Mouse (Mus musculus): ENCODE data around the gene Pogk. TPM values are rescaled to one million over a fixed set of nuclear protein-coding genes. Genes with fewer than 3 reads are reported as not detected.
A peak's percentile ranks its signal among the peaks of the same experiment; 100 is the strongest.

The Pogk gene
- 2.0 and 6.0 TPM in 2 replicates for polyA plus RNA-seq (2011; ENCODE audit: insufficient read depth, insufficient read length, low read depth, missing spikeins)

DNA sequence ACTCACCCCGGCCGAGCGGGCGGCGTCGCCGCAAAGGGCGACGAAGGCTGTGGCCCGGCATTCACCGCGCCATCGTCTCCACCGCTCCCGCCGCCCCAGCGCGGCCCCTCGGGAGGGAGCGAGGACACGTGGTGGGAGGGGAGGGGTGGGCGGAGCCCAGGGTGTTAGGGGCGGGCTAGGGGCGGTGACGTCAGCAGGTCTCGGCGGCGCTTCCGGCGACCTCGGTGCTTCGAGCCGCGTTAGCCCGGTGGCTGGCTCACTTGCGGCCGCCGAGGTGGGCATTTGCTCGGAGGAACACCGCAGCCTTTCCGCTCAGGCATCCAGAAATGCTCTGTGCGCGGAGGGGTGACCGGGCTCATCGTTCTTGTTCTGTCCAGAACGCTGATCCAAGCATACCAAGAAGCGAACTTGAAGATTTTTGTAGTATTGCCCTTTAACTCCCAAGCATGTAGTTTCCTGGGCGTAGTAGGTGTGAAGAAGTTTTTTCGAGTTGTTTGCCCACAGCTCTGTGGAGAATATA lies at the start of gene Pogk:
Gene Pogk (minus strand): TSS at position 163 of the 520 bp plus-strand sequence.
- peaks cover 13% of the 10 kb centered on the region for H3K27me3 ChIP-seq (ENCODE audit: control insufficient read depth, insufficient read depth, low read length, poor library complexity, severe bottlenecking)
- peaks cover 24% of the 10 kb centered on the region for H3K9me3 ChIP-seq (replicated peaks; ENCODE audit: control insufficient read depth, insufficient read depth, low read length, poor library complexity, severe bottlenecking)
- H3K36me3 ChIP-seq (ENCODE audit: control insufficient read depth, insufficient read depth, low read length, poor library complexity, severe bottlenecking) = no peaks in the 10 kb centered on the region
- peak within 1 kb of the TSS; percentile 41 for H3K9ac ChIP-seq (ENCODE audit: low read depth, poor library complexity, severe bottlenecking)
- TF ChIP-seq POLR2A (IDR thresholded peaks at IDR 0.05; ENCODE audit: insufficient read depth, low read length) = no peak
- no peak for TF ChIP-seq EP300 (IDR thresholded peaks at IDR 0.05; ENCODE audit: insufficient read depth, low read depth, low read length)
- TF ChIP-seq CTCF (IDR thresholded peaks at IDR 0.05; ENCODE audit: low read depth, low read length) = no peak
- no peaks in the 10 kb centered on the region for H3K4me1 ChIP-seq (ENCODE audit: control insufficient read depth, insufficient read depth, low read length)
- no peak within 1 kb of the TSS for H3K27ac ChIP-seq (ENCODE audit: insufficient read depth, low read length)
- H3K4me3 ChIP-seq (ENCODE audit: low read depth, low read length) = peak within 1 kb of the TSS; percentile 45

- Histone ChIP-seq H3K9me3 (replicated peaks; ENCODE audit: control insufficient read depth, insufficient read depth, low read length, poor library complexity, severe bottlenecking) (no peaks in the 10 kb centered on the region), H3K4me1 (ENCODE audit: control insufficient read depth, insufficient read depth, low read length) (no peaks in the 10 kb centered on the region), H3K36me3 (ENCODE audit: control insufficient read depth, insufficient read depth, low read length, poor library complexity, severe bottlenecking) (no peaks in the 10 kb centered on the region), H3K27me3 (ENCODE audit: control insufficient read depth, insufficient read depth, low read length, poor library complexity, severe bottlenecking) (no peaks in the 10 kb centered on the region), H3K4me3 (ENCODE audit: low read depth, low read length) (no peak overlapping the region), H3K9ac (ENCODE audit: low read depth, poor library complexity, severe bottlenecking) (no peak overlapping the region), H3K27ac (ENCODE audit: insufficient read depth, low read length) (no peak overlapping the region)
- TF ChIP-seq EP300 (IDR thresholded peaks at IDR 0.05; ENCODE audit: insufficient read depth, low read depth, low read length) (no peak), CTCF (IDR thresholded peaks at IDR 0.05; ENCODE audit: low read depth, low read length) (no peak), POLR2A (IDR thresholded peaks at IDR 0.05; ENCODE audit: insufficient read depth, low read length) (no peak)
Observed at GRCm38 (mm10) chr1:166441992-166442391, 32.3 kb upstream of the Pogk start.

DNA sequence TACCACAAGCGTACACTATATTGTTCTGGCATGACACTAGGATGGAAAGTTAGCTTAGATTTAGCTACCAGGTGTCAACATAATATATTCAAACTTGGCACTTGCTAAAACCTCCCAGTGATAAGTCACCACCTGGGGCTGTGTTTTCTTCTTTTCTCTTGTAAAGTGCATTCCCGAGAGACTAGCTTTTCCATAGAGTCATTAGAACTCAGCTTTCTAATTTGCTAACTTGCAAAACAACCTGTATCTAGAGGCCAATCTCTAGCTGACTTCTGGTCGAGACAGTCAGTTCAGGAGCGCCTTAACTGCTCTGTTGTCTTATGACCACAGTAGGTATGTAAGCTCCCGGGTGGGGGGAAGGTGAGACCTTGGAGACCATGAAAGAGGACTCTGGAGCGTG lies 29.8 kb upstream of the Pogk start:
- no peaks in the 10 kb centered on the region for H3K27me3 ChIP-seq (ENCODE audit: control insufficient read depth, insufficient read depth, low read length, poor library complexity, severe bottlenecking)
- no peaks in the 10 kb centered on the region for H3K36me3 ChIP-seq (ENCODE audit: control insufficient read depth, insufficient read depth, low read length, poor library complexity, severe bottlenecking)
- H3K4me3 ChIP-seq (ENCODE audit: low read depth, low read length) = no peak overlapping the region
- H3K4me1 ChIP-seq (ENCODE audit: control insufficient read depth, insufficient read depth, low read length) = no peaks in the 10 kb centered on the region
- no peaks in the 10 kb centered on the region for H3K9me3 ChIP-seq (replicated peaks; ENCODE audit: control insufficient read depth, insufficient read depth, low read length, poor library complexity, severe bottlenecking)
- TF ChIP-seq CTCF (IDR thresholded peaks at IDR 0.05; ENCODE audit: low read depth, low read length) (no peak), EP300 (IDR thresholded peaks at IDR 0.05; ENCODE audit: insufficient read depth, low read depth, low read length) (no peak), POLR2A (IDR thresholded peaks at IDR 0.05; ENCODE audit: insufficient read depth, low read length) (no peak)
- no peak overlapping the region for H3K9ac ChIP-seq (ENCODE audit: low read depth, poor library complexity, severe bottlenecking)
- H3K27ac ChIP-seq (ENCODE audit: insufficient read depth, low read length) = no peak overlapping the region

DNA sequence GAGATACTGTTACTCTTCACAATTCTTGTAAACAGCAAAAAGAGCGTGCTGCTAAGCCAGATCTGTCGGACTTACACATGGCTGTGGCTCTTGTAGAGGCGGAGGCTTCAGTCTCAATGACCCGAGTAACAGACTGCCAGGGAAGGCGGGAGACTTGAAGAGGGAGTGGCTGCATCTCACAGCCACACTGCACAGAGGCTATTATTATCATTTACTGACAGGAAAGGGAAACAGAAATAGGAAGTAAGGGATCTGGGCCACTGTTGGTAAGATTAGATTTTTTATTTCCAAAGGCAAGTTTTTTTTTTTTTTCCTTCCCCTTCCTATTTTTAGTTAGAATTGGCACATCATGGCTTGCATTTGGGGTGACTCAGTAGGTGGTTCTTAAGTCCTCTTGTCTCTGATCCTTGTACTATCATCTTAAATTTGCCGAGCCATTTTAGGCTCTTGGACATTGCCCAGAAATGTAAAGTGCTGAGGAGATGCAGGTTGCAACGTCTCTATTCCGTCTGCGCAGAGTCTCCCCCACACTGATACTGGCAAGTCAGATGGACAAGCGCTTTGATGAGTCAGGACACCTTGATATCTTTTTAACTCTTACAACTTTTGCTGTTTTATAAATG lies 20.3 kb upstream of the Pogk start:
- Histone ChIP-seq H3K27me3 (ENCODE audit: control insufficient read depth, insufficient read depth, low read length, poor library complexity, severe bottlenecking) (no peaks in the 10 kb centered on the region), H3K9me3 (replicated peaks; ENCODE audit: control insufficient read depth, insufficient read depth, low read length, poor library complexity, severe bottlenecking) (no peaks in the 10 kb centered on the region; the same call in 1 of the 2 replicates), H3K4me3 (ENCODE audit: low read depth, low read length) (no peak overlapping the region), H3K27ac (ENCODE audit: insufficient read depth, low read length) (no peak overlapping the region), H3K4me1 (ENCODE audit: control insufficient read depth, insufficient read depth, low read length) (no peaks in the 10 kb centered on the region), H3K36me3 (ENCODE audit: control insufficient read depth, insufficient read depth, low read length, poor library complexity, severe bottlenecking) (no peaks in the 10 kb centered on the region), H3K9ac (ENCODE audit: low read depth, poor library complexity, severe bottlenecking) (no peak overlapping the region)
- TF ChIP-seq POLR2A (IDR thresholded peaks at IDR 0.05; ENCODE audit: insufficient read depth, low read length) (no peak), EP300 (IDR thresholded peaks at IDR 0.05; ENCODE audit: insufficient read depth, low read depth, low read length) (no peak), CTCF (IDR thresholded peaks at IDR 0.05; ENCODE audit: low read depth, low read length) (no peak)

DNA sequence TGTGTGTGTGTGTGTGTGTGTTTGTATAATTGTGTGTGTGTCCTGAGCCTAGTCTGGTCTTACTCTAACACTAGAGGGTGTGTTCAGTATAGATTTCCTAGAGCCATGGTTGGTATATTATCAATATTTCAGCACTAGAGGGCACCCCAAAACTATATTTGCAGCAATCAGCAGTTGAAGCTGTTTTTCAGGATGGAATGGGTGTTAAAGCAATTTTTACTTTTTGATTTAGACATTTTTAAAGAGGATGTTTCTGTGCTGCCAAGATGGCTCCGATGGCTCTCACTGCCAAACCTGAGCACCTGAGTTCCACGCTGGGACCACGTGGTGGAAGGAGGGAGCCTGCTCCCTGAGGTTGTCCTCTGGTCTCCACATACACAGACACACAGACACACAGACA lies 19.4 kb upstream of the Pogk start:
- H3K9me3 ChIP-seq (replicated peaks; ENCODE audit: control insufficient read depth, insufficient read depth, low read length, poor library complexity, severe bottlenecking) = no peaks in the 10 kb centered on the region; the same call in 1 of the 2 replicates
- H3K4me1 ChIP-seq (ENCODE audit: control insufficient read depth, insufficient read depth, low read length) = no peaks in the 10 kb centered on the region
- no peaks in the 10 kb centered on the region for H3K36me3 ChIP-seq (ENCODE audit: control insufficient read depth, insufficient read depth, low read length, poor library complexity, severe bottlenecking)
- no peak overlapping the region for H3K4me3 ChIP-seq (ENCODE audit: low read depth, low read length)
- H3K27ac ChIP-seq (ENCODE audit: insufficient read depth, low read length) = no peak overlapping the region
- TF ChIP-seq EP300 (IDR thresholded peaks at IDR 0.05; ENCODE audit: insufficient read depth, low read depth, low read length) (no peak), CTCF (IDR thresholded peaks at IDR 0.05; ENCODE audit: low read depth, low read length) (no peak), POLR2A (IDR thresholded peaks at IDR 0.05; ENCODE audit: insufficient read depth, low read length) (no peak)
- no peak overlapping the region for H3K9ac ChIP-seq (ENCODE audit: low read depth, poor library complexity, severe bottlenecking)
- no peaks in the 10 kb centered on the region for H3K27me3 ChIP-seq (ENCODE audit: control insufficient read depth, insufficient read depth, low read length, poor library complexity, severe bottlenecking)

- Histone ChIP-seq H3K36me3 (ENCODE audit: control insufficient read depth, insufficient read depth, low read length, poor library complexity, severe bottlenecking) (no peaks in the 10 kb centered on the region), H3K27me3 (ENCODE audit: control insufficient read depth, insufficient read depth, low read length, poor library complexity, severe bottlenecking) (peaks cover 13% of the 10 kb centered on the region), H3K9ac (ENCODE audit: low read depth, poor library complexity, severe bottlenecking) (no peak overlapping the region), H3K27ac (ENCODE audit: insufficient read depth, low read length) (no peak overlapping the region), H3K4me3 (ENCODE audit: low read depth, low read length) (no peak overlapping the region), H3K9me3 (replicated peaks; ENCODE audit: control insufficient read depth, insufficient read depth, low read length, poor library complexity, severe bottlenecking) (peaks cover 24% of the 10 kb centered on the region), H3K4me1 (ENCODE audit: control insufficient read depth, insufficient read depth, low read length) (no peaks in the 10 kb centered on the region)
- TF ChIP-seq EP300 (IDR thresholded peaks at IDR 0.05; ENCODE audit: insufficient read depth, low read depth, low read length) (no peak), POLR2A (IDR thresholded peaks at IDR 0.05; ENCODE audit: insufficient read depth, low read length) (no peak), CTCF (IDR thresholded peaks at IDR 0.05; ENCODE audit: low read depth, low read length) (no peak)
Observed at GRCm38 (mm10) chr1:166412266-166412665, 2.6 kb upstream of the Pogk start.
